Mouse (Mus musculus) embryonic fibroblast, embryonic 13.5 days (primary cell): Measurements from ENCODE around the gene Tbc1d1.

Source experiments
- CTCF ChIP-seq: IDR thresholded peaks from 2 replicates; pipeline ENCODE4 v1.5.1; 2011; ENCODE audit warnings: mild to moderate bottlenecking, control low read depth, low read length, moderate library complexity, borderline replicate concordance; ENCODE audit not compliant: insufficient read depth
- POLR2A ChIP-seq: IDR thresholded peaks from 2 replicates; pipeline ENCODE4 v1.6.1; 2011; ENCODE audit warnings: low read depth, mild to moderate bottlenecking, control low read depth, low read length, moderate library complexity

- TF ChIP-seq POLR2A (no peak), CTCF (no peak)
Observed at GRCm38 (mm10) chr5:64188083-64188648, 32.1 kb downstream of the Tbc1d1 start.
